Mouse (Mus musculus): ENCODE results near the gene Gm43552. TPM values are rescaled to one million over a fixed set of nuclear protein-coding genes. Genes with fewer than 3 reads are reported as not detected.
A peak's percentile ranks its signal among the peaks of the same experiment; 100 is the strongest.
"Not testable (repeated sequence)": the region's sequence is repeated elsewhere in the genome, so short reads cannot be mapped to it uniquely, and the experiment has no call there.

Gm43552 gene
- polyA plus RNA-seq (2015; fragmentation: Nextera tagmentation; extraction: Ambion mirVana) = not detected in 2 replicates

DNA sequence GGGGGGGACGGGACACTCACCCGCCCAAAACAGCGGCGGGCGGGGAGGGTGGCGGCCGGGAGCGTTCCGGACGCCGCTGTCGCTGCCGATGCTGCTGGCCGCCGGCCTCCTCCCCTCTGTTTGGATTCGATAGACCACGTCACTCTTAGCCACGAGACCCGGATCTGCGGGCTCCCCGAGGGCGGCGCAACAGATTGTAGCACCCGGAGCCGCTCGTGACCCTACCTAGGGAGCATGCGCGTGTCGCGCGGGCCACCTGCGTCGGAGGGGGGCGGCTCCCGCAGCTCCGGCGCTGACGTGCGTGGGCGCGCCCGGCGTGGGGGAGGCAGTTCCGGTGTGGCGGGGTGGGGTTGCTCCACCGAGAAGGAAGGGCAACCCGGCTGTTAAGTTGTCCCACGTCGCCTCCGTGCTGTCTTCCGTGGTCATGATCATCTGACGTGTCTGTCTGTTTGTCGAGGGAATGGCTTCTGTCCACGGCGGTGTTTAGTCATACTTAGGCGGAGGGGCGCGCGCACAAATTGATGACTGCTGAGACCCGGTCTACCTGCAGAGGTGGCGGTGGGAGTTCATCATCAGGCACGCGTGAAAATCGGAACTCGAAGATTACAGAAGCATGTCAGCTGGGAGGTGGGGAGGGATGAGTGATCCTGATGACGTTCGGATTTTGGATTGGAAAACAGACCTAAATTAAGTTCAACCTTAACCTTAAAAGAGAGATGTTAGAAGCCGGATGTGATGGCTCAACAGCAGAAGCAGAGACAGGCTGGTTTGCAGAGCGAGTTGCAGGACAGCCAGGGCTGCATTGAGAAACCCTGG is at the start of gene Gm43552:
TSS of gene Gm43552 (minus strand) at position 118 of the 816 bp plus-strand sequence.
- H3K9me3 ChIP-seq = no peaks in the 10 kb centered on the region
- peak; percentile 99 for ATAC-seq
- no peaks in the 10 kb centered on the region for H3K36me3 ChIP-seq
- no peaks in the 10 kb centered on the region for H3K27me3 ChIP-seq (replicated peaks)
- peak within 1 kb of the TSS; percentile 97 for H3K27ac ChIP-seq
- peak within 1 kb of the TSS; percentile 97 for H3K4me3 ChIP-seq (replicated peaks)
- peak within 1 kb of the TSS; percentile 72 for H3K4me2 ChIP-seq (replicated peaks)
- H3K4me1 ChIP-seq (replicated peaks) = peaks cover 9% of the 10 kb centered on the region
- peak within 1 kb of the TSS; percentile 82 for H3K9ac ChIP-seq
- under 1% methylated on average over 57 of the region's 69 CpGs for WGBS

DNA sequence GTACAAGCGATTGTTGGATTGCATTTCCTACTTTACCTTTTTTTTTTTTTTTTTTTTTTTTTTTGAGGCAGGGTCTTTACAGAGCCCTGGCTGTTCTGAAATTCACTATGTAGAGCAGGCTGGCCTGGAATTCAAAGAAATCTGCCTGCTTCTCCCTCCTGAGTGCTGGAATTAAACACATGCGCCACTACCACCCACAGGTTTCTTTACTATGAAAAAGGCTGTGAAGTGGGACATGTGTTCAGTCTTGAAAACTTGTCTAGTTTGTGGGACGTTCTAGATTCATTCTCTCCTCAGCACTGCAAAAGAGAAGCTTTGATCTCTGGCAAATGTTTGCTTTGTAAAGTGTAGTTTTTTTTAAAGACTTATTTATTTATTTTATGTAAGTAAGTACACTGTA is 49.3 kb upstream of the Gm43552 start:
- no peaks in the 10 kb centered on the region for H3K27me3 ChIP-seq (replicated peaks)
- H3K4me2 ChIP-seq (replicated peaks) = no peak overlapping the region
- no peak for ATAC-seq
- no peak overlapping the region for H3K9ac ChIP-seq
- H3K4me3 ChIP-seq (replicated peaks) = no peak overlapping the region
- 74% methylated on average over 3 of the region's 3 CpGs for WGBS
- no peak overlapping the region for H3K27ac ChIP-seq
- H3K9me3 ChIP-seq = no peaks in the 10 kb centered on the region
- H3K4me1 ChIP-seq (replicated peaks) = no peaks in the 10 kb centered on the region
- no peaks in the 10 kb centered on the region for H3K36me3 ChIP-seq

DNA sequence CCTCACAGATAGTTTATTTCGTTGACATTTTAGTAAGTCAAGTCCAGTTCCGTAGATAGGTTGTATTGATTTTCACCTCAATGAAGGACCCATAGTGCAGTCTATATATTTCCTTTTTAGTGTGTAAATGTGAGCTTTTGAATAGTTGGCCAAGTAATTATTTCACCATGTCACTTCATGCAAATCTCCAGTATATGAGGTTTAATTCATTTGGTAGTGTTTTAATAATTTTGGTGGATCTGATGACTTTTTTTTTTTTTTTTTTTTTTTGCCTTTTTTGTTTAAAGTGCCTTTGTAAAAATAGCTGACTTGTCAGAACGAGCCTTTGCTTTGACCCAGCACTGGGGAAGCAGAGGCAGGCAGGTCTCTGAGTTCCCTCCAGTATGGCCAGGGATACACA is 47.2 kb upstream of the Gm43552 start:
- Histone ChIP-seq H3K4me2 (replicated peaks) (no peak overlapping the region), H3K36me3 (no peaks in the 10 kb centered on the region), H3K27me3 (replicated peaks) (no peaks in the 10 kb centered on the region), H3K4me3 (replicated peaks) (no peak overlapping the region), H3K27ac (no peak overlapping the region), H3K9me3 (no peaks in the 10 kb centered on the region), H3K4me1 (replicated peaks) (0 out of 2 replicates have a peak, but pooled peaks cover 3% of the 10 kb centered on the region), H3K9ac (no peak overlapping the region)
- no peak for ATAC-seq
- WGBS = 89% methylated on average over 3 of the region's 3 CpGs

DNA sequence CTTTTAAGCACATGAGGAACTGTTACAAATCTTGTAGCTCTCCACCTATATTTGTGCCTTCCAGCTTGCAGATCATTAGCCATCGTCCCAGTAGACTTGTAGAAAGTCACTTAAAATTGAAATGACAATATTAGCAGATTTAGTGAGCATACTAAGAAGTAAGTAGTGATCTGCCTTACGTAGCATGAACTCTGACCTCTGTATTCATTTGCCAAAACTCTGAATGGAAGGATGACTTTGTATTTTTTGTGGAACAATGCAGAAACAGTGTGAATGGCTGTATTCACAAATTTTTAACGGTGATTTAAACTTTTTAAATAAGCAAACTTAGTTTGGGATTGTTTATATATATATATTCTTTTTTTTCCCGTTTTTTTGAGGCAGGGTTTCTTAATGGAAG is 46.2 kb upstream of the Gm43552 start:
- H3K27me3 ChIP-seq (replicated peaks) = no peaks in the 10 kb centered on the region
- H3K4me2 ChIP-seq (replicated peaks) = peak overlapping the region; percentile 51
- 0 out of 2 replicates have a peak, but pooled peaks cover 3% of the 10 kb centered on the region for H3K4me1 ChIP-seq (replicated peaks)
- no peak overlapping the region for H3K4me3 ChIP-seq (replicated peaks)
- H3K9me3 ChIP-seq = no peaks in the 10 kb centered on the region
- 37% methylated on average over 4 of the region's 4 CpGs for WGBS
- no peak overlapping the region for H3K27ac ChIP-seq
- ATAC-seq = no peak
- no peaks in the 10 kb centered on the region for H3K36me3 ChIP-seq
- H3K9ac ChIP-seq = no peak overlapping the region

- 1% methylated on average over 4 of the region's 4 CpGs for WGBS
- no peak for ATAC-seq
- Histone ChIP-seq H3K4me3 (replicated peaks) (peak overlapping the region; percentile 77), H3K27ac (peak overlapping the region; percentile 97), H3K9me3 (no peaks in the 10 kb centered on the region), H3K36me3 (no peaks in the 10 kb centered on the region), H3K9ac (peak overlapping the region; percentile 92), H3K4me1 (replicated peaks) (0 out of 2 replicates have a peak, but pooled peaks cover 3% of the 10 kb centered on the region), H3K4me2 (replicated peaks) (peak overlapping the region; percentile 77), H3K27me3 (replicated peaks) (no peaks in the 10 kb centered on the region)
Measured at GRCm38 (mm10) chr5:65538121-65538520, 45.5 kb upstream of the Gm43552 start.

- ATAC-seq = peak; percentile 76
- H3K27me3 ChIP-seq (replicated peaks) = no peaks in the 10 kb centered on the region
- peak overlapping the region; percentile 92 for H3K9ac ChIP-seq
- H3K36me3 ChIP-seq = no peaks in the 10 kb centered on the region
- peak overlapping the region; percentile 77 for H3K4me3 ChIP-seq (replicated peaks)
- peak overlapping the region; percentile 77 for H3K4me2 ChIP-seq (replicated peaks)
- no peaks in the 10 kb centered on the region for H3K9me3 ChIP-seq
- WGBS = under 1% methylated on average over 49 of the region's 59 CpGs
- H3K27ac ChIP-seq = peak overlapping the region; percentile 97
- H3K4me1 ChIP-seq (replicated peaks) = 0 out of 2 replicates have a peak, but pooled peaks cover 3% of the 10 kb centered on the region
Measured at GRCm38 (mm10) chr5:65537420-65538071, 44.9 kb upstream of the Gm43552 start.

DNA sequence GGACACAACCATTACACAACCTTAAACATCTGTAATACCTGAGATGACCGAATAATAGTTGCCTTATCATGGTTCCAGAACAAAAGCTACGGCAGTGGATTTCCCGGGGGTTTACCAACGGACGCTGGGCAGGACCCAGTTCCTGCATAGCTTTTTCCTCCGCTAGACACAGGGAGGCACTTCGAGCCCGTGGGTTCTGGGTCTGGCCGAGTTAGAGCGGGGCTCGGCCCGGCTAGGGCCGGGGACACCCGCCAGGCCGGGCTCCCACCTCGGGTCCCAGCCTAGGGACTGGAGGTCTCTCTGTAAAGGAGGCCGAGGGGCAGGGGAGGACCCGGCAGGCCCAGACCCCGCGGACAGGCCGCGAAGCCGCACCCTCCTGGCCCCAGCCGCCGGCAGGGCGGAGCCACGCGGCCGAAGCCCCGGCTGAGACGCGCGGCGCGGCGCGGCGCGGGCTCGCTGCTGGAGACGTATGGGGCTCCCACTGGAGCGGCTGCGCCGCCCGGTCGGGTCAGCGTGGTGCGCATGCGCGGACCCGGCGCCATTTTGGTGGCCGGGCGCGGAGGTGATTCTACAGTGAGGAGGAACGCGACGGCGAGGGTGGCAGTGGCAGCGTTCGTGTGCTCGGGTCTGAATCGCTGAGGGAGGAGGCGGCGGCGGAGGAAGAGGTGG is 44.3 kb upstream of the Gm43552 start, which contains the start of the genes Smim14 and Ube2k:
TSS of gene Smim14 (minus strand) at position 434 of the 669 bp plus-strand sequence.
TSS of gene Ube2k (plus strand) at position 483 of the 669 bp plus-strand sequence.
- Histone ChIP-seq H3K36me3 (no peaks in the 10 kb centered on the region), H3K27me3 (replicated peaks) (no peaks in the 10 kb centered on the region), H3K4me2 (replicated peaks) (peak within 1 kb of the TSS; percentile 77), H3K9ac (peak within 1 kb of the TSS; percentile 92), H3K4me1 (replicated peaks) (0 out of 2 replicates have a peak, but pooled peaks cover 3% of the 10 kb centered on the region), H3K4me3 (replicated peaks) (peak within 1 kb of the TSS; percentile 77), H3K27ac (peak within 1 kb of the TSS; percentile 97), H3K9me3 (no peaks in the 10 kb centered on the region)
- ATAC-seq = peak; percentile 98
- under 1% methylated on average over 66 of the region's 66 CpGs for WGBS

- not testable (repeated sequence) for H3K4me1 ChIP-seq (replicated peaks); H3K36me3 ChIP-seq; H3K9me3 ChIP-seq; ATAC-seq; H3K27me3 ChIP-seq (replicated peaks)
- H3K9ac ChIP-seq = peak overlapping the region; percentile 92
- WGBS = 76% methylated on average over 10 of the region's 10 CpGs
- H3K27ac ChIP-seq = peak overlapping the region; percentile 97; the same call in 1 of the 2 replicates
- H3K4me3 ChIP-seq (replicated peaks) = peak overlapping the region; percentile 77
- peak overlapping the region; percentile 77 for H3K4me2 ChIP-seq (replicated peaks)
Measured at GRCm38 (mm10) chr5:65536068-65536465, 43.4 kb upstream of the Gm43552 start.

GRCm38 (mm10) chr5:65535457-65536067 is 42.9 kb upstream of the Gm43552 start:
- H3K4me3 ChIP-seq (replicated peaks) = no peak overlapping the region
- no peaks in the 10 kb centered on the region for H3K36me3 ChIP-seq
- no peak overlapping the region for H3K27ac ChIP-seq
- H3K27me3 ChIP-seq (replicated peaks) = no peaks in the 10 kb centered on the region
- 0 out of 2 replicates have a peak, but pooled peaks cover 3% of the 10 kb centered on the region for H3K4me1 ChIP-seq (replicated peaks)
- H3K9me3 ChIP-seq = no peaks in the 10 kb centered on the region
- 70% methylated on average over 5 of the region's 5 CpGs for WGBS
- no peak overlapping the region for H3K9ac ChIP-seq
- H3K4me2 ChIP-seq (replicated peaks) = no peak overlapping the region
- no peak for ATAC-seq

DNA sequence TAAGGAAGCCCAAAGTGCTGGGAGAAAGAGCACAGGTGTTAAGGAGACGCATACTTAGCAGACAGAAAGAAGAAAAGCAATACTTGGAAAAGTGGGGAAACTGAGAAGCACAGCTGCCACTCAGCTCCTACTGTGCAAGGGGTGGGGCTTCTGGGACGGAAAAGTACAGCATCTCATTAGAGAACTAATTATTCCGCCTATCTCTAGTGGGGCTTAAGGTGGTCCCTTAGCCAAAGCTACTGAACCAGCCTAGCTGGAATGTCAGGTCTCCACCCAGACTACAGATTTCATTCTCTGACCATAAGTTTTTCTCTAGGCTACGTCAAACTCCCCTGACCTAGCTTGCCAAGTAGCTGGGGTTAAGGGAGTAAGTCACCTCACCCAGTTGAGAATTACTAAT is 41.9 kb upstream of the Gm43552 start:
- whole genome bisulfite sequencing = 65% methylated on average over 4 of the region's 4 CpGs
- no peaks in the 10 kb centered on the region for H3K36me3 ChIP-seq
- H3K9me3 ChIP-seq = no peaks in the 10 kb centered on the region
- no peak overlapping the region for H3K27ac ChIP-seq
- 0 out of 2 replicates have a peak, but pooled peaks cover 3% of the 10 kb centered on the region for H3K4me1 ChIP-seq (replicated peaks)
- no peaks in the 10 kb centered on the region for H3K27me3 ChIP-seq (replicated peaks)
- H3K9ac ChIP-seq = no peak overlapping the region
- no peak overlapping the region for H3K4me3 ChIP-seq (replicated peaks)
- ATAC-seq = no peak
- no peak overlapping the region for H3K4me2 ChIP-seq (replicated peaks)

- ATAC-seq = no peak
- no peak overlapping the region for H3K4me3 ChIP-seq (replicated peaks)
- H3K4me1 ChIP-seq (replicated peaks) = 0 out of 2 replicates have a peak, but pooled peaks cover 2% of the 10 kb centered on the region
- WGBS = 80% methylated on average over 3 of the region's 3 CpGs
- no peak overlapping the region for H3K4me2 ChIP-seq (replicated peaks)
- H3K9ac ChIP-seq = no peak overlapping the region
- no peaks in the 10 kb centered on the region for H3K27me3 ChIP-seq (replicated peaks)
- H3K9me3 ChIP-seq = no peaks in the 10 kb centered on the region
- H3K27ac ChIP-seq = no peak overlapping the region
- no peaks in the 10 kb centered on the region for H3K36me3 ChIP-seq
Measured at GRCm38 (mm10) chr5:65531283-65531682, 38.6 kb upstream of the Gm43552 start.
